Mouse (Mus musculus) hindbrain, embryonic 14.5 days (tissue): ENCODE data around the gene 6030452D12Rik. TPM values are rescaled to one million over a fixed set of nuclear protein-coding genes. Genes with fewer than 3 reads are reported as not detected.

Experiments
- ATAC-seq: fragments of 200-750 bp; cut with Nextera tagmentation; 2 replicates; pipeline ENCODE4 v1.8.0; 2017; ENCODE audit warnings: moderate number of reproducible peaks, mild to moderate bottlenecking, moderate TSS enrichment, moderate library complexity; ENCODE audit not compliant: low FRiP score
- DNase-seq: peaks from one replicate; pipeline ENCODE4 v3.0.0-alpha.2; 2015; ENCODE audit warnings: low spot score
- H3K27ac ChIP-seq: fragments of 300-500 bp; sonication (generic); 2 replicates; pipeline ENCODE4 v1.5.1; 2014; ENCODE audit warnings: mild to moderate bottlenecking, moderate library complexity
- H3K27me3 ChIP-seq: fragments of 300-500 bp; sonication (generic); 2 replicates; pipeline ENCODE4 v1.6.1; 2014; ENCODE audit warnings: mild to moderate bottlenecking, low read length, mixed read lengths; ENCODE audit not compliant: control insufficient read depth, insufficient read depth
- H3K36me3 ChIP-seq: fragments of 300-500 bp; sonication (generic); replicated peaks from 2 replicates; pipeline ENCODE4 v1.6.1; 2014; ENCODE audit not compliant: control insufficient read depth, insufficient read depth
- H3K4me1 ChIP-seq: fragments of 300-500 bp; sonication (generic); replicated peaks from 2 replicates; pipeline ENCODE4 v1.6.1; 2014; ENCODE audit warnings: antibody characterized with exemption, low read length, mixed read lengths; ENCODE audit not compliant: control insufficient read depth, insufficient read depth
- H3K4me2 ChIP-seq: fragments of 300-500 bp; sonication (generic); replicated peaks from 2 replicates; pipeline ENCODE4 v1.6.1; 2014; ENCODE audit warnings: mild to moderate bottlenecking, moderate library complexity
- H3K4me3 ChIP-seq: fragments of 300-500 bp; sonication (generic); replicated peaks from 2 replicates; pipeline ENCODE4 v1.5.1; 2014; ENCODE audit warnings: mild to moderate bottlenecking, low read length
- H3K9ac ChIP-seq: fragments of 300-500 bp; sonication (generic); 2 replicates; pipeline ENCODE4 v1.6.1; 2014
- H3K9me3 ChIP-seq: fragments of 300-500 bp; sonication (generic); 2 replicates; pipeline ENCODE4 v1.6.1; 2016; ENCODE audit warnings: low read length; ENCODE audit not compliant: control insufficient read depth
- WGBS: fragments of 180-500 bp; shearing (Covaris S2); extraction: QIAGEN DNeasy Blood & Tissue Kit; methylation state at CpG from one replicate; pipeline ENCODE4 v1.1.7; 2014; 5-methylcytosine and 5-hydroxymethylcytosine counted together
- polyA plus RNA-seq: library from polyadenylated mRNA; unstranded; fragments of >200 nt; fragmentation: Nextera tagmentation; extraction: Ambion mirVana; gene quantifications from 2 replicates; pipeline ENCODE4 v1.2.1, GENCODE M21; 2014

6030452D12Rik gene
- polyA plus RNA-seq, 1 experiment from 2014 or later: not detected

DNA sequence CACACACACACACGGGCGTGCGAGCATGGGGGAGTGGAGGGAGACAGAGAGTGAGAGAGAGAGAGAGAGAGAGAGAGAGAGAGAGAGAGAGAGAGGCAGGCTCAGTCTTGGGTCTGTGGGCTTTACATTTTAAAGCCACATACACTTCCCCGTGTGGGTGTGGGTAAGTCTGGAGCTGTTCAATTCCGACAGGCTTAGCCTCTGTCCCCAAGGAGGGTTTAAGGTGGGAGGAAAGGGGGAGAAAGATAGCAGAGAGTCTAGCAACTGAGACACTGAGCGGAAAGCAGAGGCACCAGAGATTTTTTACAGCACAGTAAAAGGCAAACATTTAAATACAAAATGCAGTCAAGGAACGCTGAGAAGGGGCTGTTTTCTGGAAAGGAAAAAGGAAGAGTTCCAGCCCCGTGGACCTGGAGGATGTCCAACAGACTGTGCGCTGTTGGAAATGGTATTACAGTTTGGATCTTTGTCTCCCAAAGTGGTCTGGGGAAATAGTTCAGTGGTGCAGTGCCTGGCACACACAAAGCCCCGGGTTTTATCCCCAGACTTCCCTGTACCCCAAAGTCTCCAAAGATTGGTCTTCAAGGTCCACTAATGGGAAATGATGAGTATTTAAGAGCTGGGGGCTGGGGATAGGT lies 5.1 kb downstream of the 6030452D12Rik start:
- H3K27me3 ChIP-seq: peaks cover 43% of the 10 kb centered on the region
- no peak overlapping the region for H3K27ac ChIP-seq

GRCm38 (mm10) chr8:106506106-106506505 lies 5.8 kb downstream of the 6030452D12Rik start:
- H3K27ac ChIP-seq: no peak overlapping the region
- H3K9me3 ChIP-seq: no peaks in the 10 kb centered on the region
- 92% methylated on average over 1 of the region's 1 CpGs for WGBS
- no peak overlapping the region for H3K4me2 ChIP-seq
- H3K27me3 ChIP-seq: peaks cover 50% of the 10 kb centered on the region
- no peak overlapping the region for H3K4me3 ChIP-seq
- ATAC-seq (no peak), DNase-seq (no peak)
- no peak overlapping the region for H3K9ac ChIP-seq
- no peaks in the 10 kb centered on the region for H3K36me3 ChIP-seq
- peaks cover 18% of the 10 kb centered on the region for H3K4me1 ChIP-seq

More for the DNA sequence above, 5.1 kb downstream of the 6030452D12Rik start:
- no peak overlapping the region for H3K4me2 ChIP-seq
- no peak overlapping the region for H3K4me3 ChIP-seq
- no peak for DNase-seq
- no peak for ATAC-seq
- H3K9ac ChIP-seq: no peak overlapping the region
- H3K36me3 ChIP-seq: no peaks in the 10 kb centered on the region
- 61% methylated on average over 10 of the region's 10 CpGs for WGBS
- H3K4me1 ChIP-seq: peaks cover 11% of the 10 kb centered on the region
- no peaks in the 10 kb centered on the region for H3K9me3 ChIP-seq

- H3K27ac ChIP-seq: peak overlapping the region; percentile 44
- 0% methylated on average over 30 of the region's 30 CpGs for WGBS
- peak; percentile 75 for ATAC-seq
These were observed 7.5 kb downstream of the 6030452D12Rik start for GRCm38 (mm10) chr8:106507761-106508331.

GRCm38 (mm10) chr8:106508456-106508855 lies 8.1 kb downstream of the 6030452D12Rik start:
- Histone ChIP-seq H3K4me2 (peak overlapping the region; percentile 54), H3K36me3 (no peaks in the 10 kb centered on the region), H3K27me3 (peaks cover 73% of the 10 kb centered on the region), H3K9me3 (no peaks in the 10 kb centered on the region), H3K9ac (no peak overlapping the region), H3K4me3 (no peak overlapping the region), H3K4me1 (peaks cover 27% of the 10 kb centered on the region), H3K27ac (peak overlapping the region; percentile 44; the same call in 1 of the 2 replicates)
- DNase-seq (no peak), ATAC-seq (peak; percentile 25; the same call in 1 of the 2 replicates)
- WGBS: 19% methylated on average over 3 of the region's 3 CpGs

More at GRCm38 (mm10) chr8:106507761-106508331, 7.5 kb downstream of the 6030452D12Rik start:
- Histone ChIP-seq H3K4me2 (peak overlapping the region; percentile 54), H3K4me3 (peak overlapping the region; percentile 21), H3K9me3 (no peaks in the 10 kb centered on the region), H3K9ac (peak overlapping the region; percentile 47), H3K27me3 (peaks cover 67% of the 10 kb centered on the region), H3K4me1 (peaks cover 27% of the 10 kb centered on the region), H3K36me3 (no peaks in the 10 kb centered on the region)
- DNase-seq: peak; percentile 65

DNA sequence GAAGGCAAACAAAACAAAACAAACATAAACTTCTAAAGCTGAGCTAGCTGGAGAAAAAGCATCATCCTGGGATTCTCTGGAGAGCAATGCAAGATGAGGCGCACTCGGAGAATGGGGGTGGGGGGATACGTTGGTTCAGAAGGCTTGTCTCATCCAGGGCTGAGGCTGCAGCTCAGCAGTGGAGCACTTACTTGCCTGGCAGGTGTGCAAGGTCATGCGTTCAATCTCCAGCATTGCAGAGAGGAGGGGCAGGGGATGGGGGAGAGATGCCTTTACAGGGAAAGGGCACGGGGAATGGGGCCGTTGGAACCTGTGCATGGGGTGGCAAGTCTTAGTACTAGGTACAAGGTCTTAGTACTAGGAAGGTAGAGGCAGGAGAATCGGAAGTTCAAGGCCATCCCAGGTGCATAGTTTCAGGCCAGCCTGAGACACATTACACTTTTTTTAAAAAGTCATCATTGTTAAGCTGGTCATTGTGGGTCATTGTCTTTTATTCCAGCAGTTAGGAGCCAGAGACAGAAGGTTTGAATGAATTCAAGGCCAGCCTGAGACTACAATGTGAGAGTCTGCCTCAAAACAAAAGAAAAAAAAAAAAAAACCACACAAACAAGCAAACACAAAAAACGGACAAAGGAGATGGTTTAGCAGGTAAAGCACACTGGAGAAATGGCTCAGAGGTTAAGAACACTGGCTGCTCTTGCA lies 8.9 kb downstream of the 6030452D12Rik start:
- Histone ChIP-seq H3K27me3 (peaks cover 77% of the 10 kb centered on the region), H3K9me3 (no peaks in the 10 kb centered on the region), H3K27ac (no peak overlapping the region), H3K9ac (no peak overlapping the region), H3K4me1 (peaks cover 27% of the 10 kb centered on the region), H3K36me3 (no peaks in the 10 kb centered on the region), H3K4me3 (no peak overlapping the region), H3K4me2 (no peak overlapping the region)
- ATAC-seq: no peak
- no peak for DNase-seq
- 53% methylated on average over 8 of the region's 8 CpGs for WGBS

DNA sequence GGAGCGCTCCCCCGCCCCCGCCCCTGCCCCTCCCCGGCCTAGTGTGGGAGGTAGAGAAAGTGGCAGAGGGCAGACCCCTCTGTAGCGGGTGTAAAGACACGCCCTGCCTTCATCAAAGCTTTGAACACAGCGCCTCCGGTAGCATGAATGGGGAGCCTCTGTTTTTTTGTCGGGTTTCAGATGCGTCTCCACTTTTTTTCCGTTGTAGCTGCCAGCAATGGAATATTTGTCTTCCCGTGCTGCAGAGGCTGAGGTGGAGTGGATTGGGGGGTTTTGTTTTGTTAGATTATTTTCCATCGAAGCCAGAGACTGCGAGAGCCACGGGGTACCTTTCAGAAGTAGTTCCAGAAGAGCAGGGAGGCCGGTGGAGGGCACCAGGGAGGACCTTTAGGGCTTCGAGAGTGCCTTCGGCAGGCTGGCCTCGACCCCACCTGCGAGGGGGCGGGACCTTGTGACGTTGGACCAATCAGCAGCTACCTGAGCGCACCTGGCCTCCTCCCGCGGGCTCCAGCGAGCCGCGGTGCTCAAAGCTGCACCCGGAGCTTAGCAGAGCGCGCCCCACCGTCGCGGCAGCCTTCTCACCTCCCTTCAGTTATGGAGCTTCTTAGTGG lies 10.1 kb downstream of the 6030452D12Rik start, which contains the start of gene Cdh3:
Gene Cdh3 (plus strand): TSS at position 527 of the 611 bp plus-strand sequence.
- ATAC-seq: no peak
- no peak for DNase-seq
- Histone ChIP-seq H3K27ac (no peak within 1 kb of the TSS), H3K9me3 (no peaks in the 10 kb centered on the region), H3K4me3 (peak within 1 kb of the TSS; percentile 34), H3K4me1 (peaks cover 27% of the 10 kb centered on the region), H3K27me3 (peaks cover 73% of the 10 kb centered on the region), H3K4me2 (peak within 1 kb of the TSS; percentile 59), H3K9ac (peak within 1 kb of the TSS; percentile 34), H3K36me3 (no peaks in the 10 kb centered on the region)
- under 1% methylated on average over 34 of the region's 34 CpGs for WGBS

DNA sequence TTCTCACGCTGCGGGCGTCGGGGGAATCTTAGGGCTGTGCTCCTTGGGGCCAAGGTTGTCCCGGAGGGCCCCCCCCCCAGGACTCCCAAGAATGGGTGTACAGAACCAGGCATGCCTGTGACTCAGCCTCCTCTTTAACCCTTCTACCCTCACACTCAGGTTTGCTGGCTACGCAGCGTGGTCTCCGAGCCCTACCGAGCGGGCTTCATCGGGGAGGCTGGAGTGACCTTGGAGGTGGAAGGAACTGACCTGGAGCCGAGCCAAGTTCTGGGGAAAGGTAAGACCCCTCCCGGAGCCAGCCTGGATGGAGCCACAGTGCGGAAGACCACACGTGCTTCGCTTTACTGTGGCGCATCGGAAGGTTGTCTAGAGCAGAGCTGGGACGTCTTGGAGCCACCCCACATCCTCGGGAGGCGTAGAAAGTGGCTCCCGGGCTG lies 10.8 kb downstream of the 6030452D12Rik start:
- Histone ChIP-seq H3K27me3 (peaks cover 67% of the 10 kb centered on the region), H3K4me3 (peak overlapping the region; percentile 34), H3K9ac (peak overlapping the region; percentile 34), H3K36me3 (no peaks in the 10 kb centered on the region), H3K4me2 (peak overlapping the region; percentile 59), H3K27ac (no peak overlapping the region), H3K9me3 (no peaks in the 10 kb centered on the region), H3K4me1 (peaks cover 27% of the 10 kb centered on the region)
- WGBS: 3% methylated on average over 22 of the region's 22 CpGs
- ATAC-seq: no peak
- DNase-seq: no peak

DNA sequence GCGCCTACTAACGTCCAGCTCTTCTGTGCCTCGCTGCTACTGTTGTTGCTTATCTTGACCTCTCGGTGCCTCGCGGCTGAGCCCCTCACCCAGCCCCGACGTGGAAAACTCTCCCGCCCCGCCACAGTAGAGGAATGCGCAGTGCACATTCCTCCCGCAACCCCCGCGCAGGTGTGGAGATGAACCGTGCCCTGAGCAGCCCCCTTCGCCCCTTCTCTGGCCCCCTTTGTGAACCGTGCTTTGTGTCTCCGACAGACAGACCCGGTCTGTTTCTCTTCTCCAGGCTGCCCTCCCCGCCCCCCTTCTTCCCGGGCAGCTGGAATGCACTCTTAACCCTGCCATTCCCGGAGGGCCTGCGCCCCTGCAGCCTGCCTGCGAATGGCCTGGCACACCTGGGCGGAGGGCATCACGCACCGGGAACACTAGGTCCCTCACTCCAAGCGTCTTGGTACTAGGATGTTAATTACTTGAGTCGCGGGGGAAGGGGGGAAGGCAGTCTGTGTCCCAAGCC lies 11.3 kb downstream of the 6030452D12Rik start:
- Histone ChIP-seq H3K4me1 (peaks cover 27% of the 10 kb centered on the region), H3K9me3 (no peaks in the 10 kb centered on the region), H3K4me2 (peak overlapping the region; percentile 59), H3K36me3 (no peaks in the 10 kb centered on the region), H3K27ac (no peak overlapping the region), H3K9ac (peak overlapping the region; percentile 34), H3K27me3 (peaks cover 62% of the 10 kb centered on the region), H3K4me3 (peak overlapping the region; percentile 34)
- under 1% methylated on average over 30 of the region's 30 CpGs for WGBS
- DNase-seq (no peak), ATAC-seq (no peak)
